Mouse (Mus musculus) lung, embryonic 16.5 days (tissue): ENCODE data around the gene Pnmal1. TPM values are rescaled to one million over a fixed set of nuclear protein-coding genes. Genes with fewer than 3 reads are reported as not detected.

Experiments used
- ATAC-seq: fragments of 200-750 bp; cut with Nextera tagmentation; 2 replicates; pipeline ENCODE4 v1.8.0; 2017; ENCODE audit warnings: low read depth, mild to moderate bottlenecking, moderate library complexity
- H3K27ac ChIP-seq: fragments of 300-500 bp; sonication (generic); 2 replicates; pipeline ENCODE4 v1.5.1; 2014; ENCODE audit warnings: mild to moderate bottlenecking, control low read depth, low read length
- H3K27me3 ChIP-seq: fragments of 300-500 bp; sonication (generic); 2 replicates; pipeline ENCODE4 v1.6.1; 2014; ENCODE audit warnings: low read depth, low read length, mixed read lengths; ENCODE audit not compliant: control insufficient read depth, insufficient read depth
- H3K36me3 ChIP-seq: fragments of 300-500 bp; sonication (generic); 2 replicates; pipeline ENCODE4 v1.6.1; 2014; ENCODE audit warnings: low read length; ENCODE audit not compliant: control insufficient read depth, insufficient read depth
- H3K4me1 ChIP-seq: fragments of 300-500 bp; sonication (generic); replicated peaks from 2 replicates; pipeline ENCODE4 v1.6.1; 2014; ENCODE audit warnings: low read length, mixed read lengths; ENCODE audit not compliant: control insufficient read depth, insufficient read depth
- H3K4me2 ChIP-seq: fragments of 300-500 bp; sonication (generic); 2 replicates; pipeline ENCODE4 v1.6.1; 2014; ENCODE audit warnings: low read depth, low read length, control low read depth
- H3K4me3 ChIP-seq: fragments of 300-500 bp; sonication (generic); 2 replicates; pipeline ENCODE4 v1.5.1; 2014; ENCODE audit warnings: mild to moderate bottlenecking, low read length, control low read depth
- H3K9ac ChIP-seq: fragments of 300-500 bp; sonication (generic); 2 replicates; pipeline ENCODE4 v1.6.1; 2014; ENCODE audit warnings: low read length, control low read depth
- H3K9me3 ChIP-seq: fragments of 300-500 bp; sonication (generic); 2 replicates; pipeline ENCODE4 v1.6.1; 2016; ENCODE audit warnings: low read length; ENCODE audit not compliant: control insufficient read depth
- WGBS: fragments of 180-500 bp; shearing (Covaris S2); extraction: QIAGEN DNeasy Blood & Tissue Kit; methylation state at CpG from one replicate; pipeline ENCODE4 v1.1.7; 2014; 5-methylcytosine and 5-hydroxymethylcytosine counted together
- polyA plus RNA-seq: library from polyadenylated mRNA; unstranded; fragments of >200 nt; fragmentation: Nextera tagmentation; extraction: Ambion mirVana; gene quantifications from 2 replicates; pipeline ENCODE4 v1.2.1, GENCODE M21; 2015

Gene Pnmal1
- polyA plus RNA-seq, 1 experiment from 2014 or later, result 0.20 TPM

DNA sequence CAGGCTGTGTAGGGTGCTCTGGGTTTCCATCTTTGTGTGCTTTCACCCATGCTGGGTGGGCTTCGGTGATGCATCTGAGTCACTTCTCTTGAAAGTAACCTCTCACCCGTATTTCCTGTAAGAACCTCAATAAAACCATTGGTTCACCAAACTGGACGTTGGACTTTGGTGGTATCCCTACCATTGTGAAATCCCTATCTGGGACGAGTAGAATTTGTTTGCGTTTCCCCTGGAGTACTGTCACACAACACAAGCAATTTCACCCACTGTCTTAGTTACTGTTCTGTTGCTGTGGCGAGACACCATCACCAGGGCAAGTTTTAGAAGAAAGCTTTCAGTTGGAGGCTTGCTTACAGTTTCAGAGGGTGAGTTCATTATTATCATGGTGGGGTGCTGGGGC lies 8.9 kb downstream of the Pnmal1 start:
- Histone ChIP-seq H3K27me3 (no peaks in the 10 kb centered on the region), H3K27ac (no peak overlapping the region), H3K36me3 (no peaks in the 10 kb centered on the region), H3K4me3 (no peak overlapping the region), H3K9me3 (0 out of 2 replicates have a peak, but pooled peaks cover 3% of the 10 kb centered on the region), H3K4me2 (no peak overlapping the region), H3K4me1 (no peaks in the 10 kb centered on the region), H3K9ac (no peak overlapping the region)
- ATAC-seq, result no peak
- 88% methylated on average over 6 of the region's 6 CpGs for WGBS

DNA sequence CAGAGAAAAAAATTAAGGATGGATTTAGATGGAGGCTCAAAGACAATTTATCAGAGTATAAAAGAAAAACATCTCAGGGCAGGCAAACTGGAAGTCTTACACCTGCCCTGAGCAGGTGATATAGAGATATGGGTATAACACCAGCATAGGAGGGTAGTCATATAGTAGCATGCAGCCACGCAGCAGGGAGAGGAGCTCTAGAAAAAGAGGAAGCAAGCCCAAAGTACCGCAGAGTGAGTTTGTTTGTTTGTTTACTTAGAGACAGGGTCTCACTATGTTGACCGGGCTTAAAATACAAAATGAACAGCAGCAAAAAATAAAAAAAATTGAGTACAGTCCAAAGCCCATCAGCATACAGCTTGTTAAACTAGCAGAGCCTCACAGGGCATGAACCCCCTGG lies 11.7 kb downstream of the Pnmal1 start:
- no peak for ATAC-seq
- Histone ChIP-seq H3K4me3 (no peak overlapping the region), H3K9ac (no peak overlapping the region), H3K36me3 (no peaks in the 10 kb centered on the region), H3K27ac (no peak overlapping the region), H3K4me2 (no peak overlapping the region), H3K4me1 (no peaks in the 10 kb centered on the region; the same call in 1 of the 2 replicates), H3K9me3 (0 out of 2 replicates have a peak, but pooled peaks cover 3% of the 10 kb centered on the region), H3K27me3 (no peaks in the 10 kb centered on the region)
- 58% methylated on average over 3 of the region's 3 CpGs for WGBS

DNA sequence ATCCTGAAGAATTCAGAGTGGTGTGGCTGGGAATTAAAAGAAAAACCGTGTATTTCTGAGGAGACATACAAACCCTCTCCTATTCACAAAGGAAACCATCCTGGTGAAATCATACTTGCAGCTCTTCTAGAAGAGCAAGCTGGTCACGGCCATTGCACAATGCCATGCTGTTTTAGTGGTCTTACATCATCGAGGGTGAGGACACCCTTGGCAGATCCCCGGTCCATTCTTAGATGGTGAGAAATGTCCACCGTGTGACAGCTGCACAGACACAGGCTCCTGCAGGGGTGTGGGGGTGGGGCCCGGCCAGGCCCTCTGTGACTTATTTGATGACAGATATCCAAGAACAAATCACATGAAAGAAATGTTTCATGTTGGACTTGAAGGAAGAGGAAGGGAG lies 14.5 kb downstream of the Pnmal1 start:
- ATAC-seq, result peak; percentile 93
- H3K9me3 ChIP-seq, result no peaks in the 10 kb centered on the region
- no peaks in the 10 kb centered on the region; the same call in 1 of the 2 replicates for H3K4me1 ChIP-seq
- no peak overlapping the region for H3K4me2 ChIP-seq
- no peak overlapping the region for H3K4me3 ChIP-seq
- 38% methylated on average over 6 of the region's 6 CpGs for WGBS
- no peaks in the 10 kb centered on the region for H3K36me3 ChIP-seq
- no peaks in the 10 kb centered on the region for H3K27me3 ChIP-seq
- H3K9ac ChIP-seq, result no peak overlapping the region
- H3K27ac ChIP-seq, result peak overlapping the region; percentile 34

DNA sequence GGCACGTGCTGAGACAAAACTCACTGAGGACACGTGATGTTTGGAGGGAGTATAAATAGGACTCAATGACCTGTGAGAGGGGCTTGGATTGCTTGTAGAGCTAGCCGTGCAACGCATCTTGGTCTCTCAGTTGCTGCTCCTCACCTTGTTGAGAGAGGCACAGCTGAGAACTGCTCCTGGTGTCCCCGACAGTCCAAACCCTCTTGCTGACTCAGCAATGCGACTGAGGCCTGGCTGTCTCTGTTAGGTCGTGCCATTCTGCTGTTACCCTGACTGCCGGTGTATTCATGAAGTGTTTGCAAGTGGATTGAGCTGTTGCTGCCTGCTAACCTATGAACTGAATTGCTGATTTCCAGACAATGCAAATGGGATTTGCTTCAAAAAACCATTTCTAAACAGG lies 16.8 kb downstream of the Pnmal1 start:
- 38% methylated on average over 8 of the region's 8 CpGs for WGBS
- Histone ChIP-seq H3K27me3 (no peaks in the 10 kb centered on the region), H3K9me3 (no peaks in the 10 kb centered on the region), H3K4me1 (peaks cover 4% of the 10 kb centered on the region), H3K27ac (no peak overlapping the region), H3K36me3 (no peaks in the 10 kb centered on the region), H3K4me2 (no peak overlapping the region), H3K9ac (no peak overlapping the region), H3K4me3 (no peak overlapping the region)
- ATAC-seq, result no peak

DNA sequence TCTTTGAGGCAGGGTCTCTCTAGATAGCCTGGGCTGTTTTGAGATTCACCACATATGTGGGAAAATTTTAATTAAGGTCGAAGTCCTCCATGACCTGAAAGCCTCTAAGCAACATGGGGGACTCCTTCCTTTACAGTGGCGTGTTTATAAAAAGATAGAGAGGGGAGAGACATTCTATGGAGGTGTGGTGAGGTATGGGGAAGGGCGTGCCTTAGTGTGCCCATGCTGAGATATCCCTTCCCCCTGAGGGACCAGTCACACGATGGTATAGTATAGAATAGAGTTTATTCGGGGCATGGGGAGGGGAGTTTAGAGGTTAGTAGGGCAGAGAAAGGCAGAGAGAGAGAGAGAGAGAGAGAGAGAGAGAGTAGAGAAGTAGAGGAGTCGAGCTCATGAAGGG lies 18.7 kb downstream of the Pnmal1 start:
- Histone ChIP-seq H3K27me3 (no peaks in the 10 kb centered on the region), H3K4me2 (no peak overlapping the region), H3K27ac (no peak overlapping the region), H3K9me3 (no peaks in the 10 kb centered on the region), H3K4me1 (peaks cover 4% of the 10 kb centered on the region), H3K4me3 (no peak overlapping the region), H3K9ac (no peak overlapping the region), H3K36me3 (no peaks in the 10 kb centered on the region)
- no peak for ATAC-seq
- WGBS, result 76% methylated on average over 6 of the region's 6 CpGs

DNA sequence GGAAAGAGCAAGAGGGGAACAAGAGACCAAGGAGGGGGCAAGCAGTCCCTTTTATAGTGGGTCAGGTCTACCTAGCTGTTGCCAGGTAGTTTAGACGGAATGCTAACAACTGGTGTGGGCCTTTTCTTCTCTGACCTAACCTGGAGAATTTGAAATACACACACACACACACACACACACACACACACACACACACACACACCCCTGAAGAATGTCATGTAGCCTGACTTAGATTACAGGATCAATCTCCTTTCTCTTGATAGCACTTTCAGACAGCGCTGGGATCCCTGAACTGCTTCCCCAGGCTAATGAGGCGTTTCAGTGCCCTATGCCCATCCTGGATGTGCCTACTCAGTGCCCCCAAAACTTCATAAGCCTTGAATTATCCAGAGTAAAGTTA lies 19.1 kb downstream of the Pnmal1 start:
- Histone ChIP-seq H3K36me3 (no peaks in the 10 kb centered on the region), H3K4me2 (no peak overlapping the region), H3K27ac (no peak overlapping the region), H3K9ac (no peak overlapping the region), H3K4me3 (no peak overlapping the region), H3K4me1 (peaks cover 4% of the 10 kb centered on the region), H3K9me3 (no peaks in the 10 kb centered on the region), H3K27me3 (no peaks in the 10 kb centered on the region)
- 88% methylated on average over 3 of the region's 3 CpGs for WGBS
- no peak for ATAC-seq

DNA sequence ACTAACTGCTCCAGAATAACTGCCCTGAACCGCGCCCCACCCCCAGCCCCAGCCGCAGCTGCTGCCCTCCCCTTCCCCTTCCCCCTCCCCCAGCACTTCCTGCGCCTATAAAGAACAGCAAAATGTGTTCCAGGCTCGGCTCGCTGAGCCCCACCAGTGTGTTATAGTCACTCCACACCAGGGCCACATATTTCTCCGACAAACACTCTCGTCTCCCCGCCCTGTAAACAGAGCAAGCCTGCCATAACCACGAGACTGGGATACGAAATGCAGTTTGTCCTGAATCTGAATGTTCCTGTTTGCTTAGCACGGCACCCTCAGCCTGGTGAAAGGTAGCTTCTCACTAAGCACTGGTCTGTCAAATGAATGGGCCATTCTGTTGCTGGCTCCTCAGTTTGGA lies 20.9 kb downstream of the Pnmal1 start:
- peak overlapping the region; percentile 12; the same call in 1 of the 2 replicates for H3K9ac ChIP-seq
- peaks cover 4% of the 10 kb centered on the region for H3K4me1 ChIP-seq
- ATAC-seq, result peak; percentile 84
- peak overlapping the region; percentile 56 for H3K27ac ChIP-seq
- peak overlapping the region; percentile 48 for H3K4me2 ChIP-seq
- no peaks in the 10 kb centered on the region for H3K9me3 ChIP-seq
- H3K4me3 ChIP-seq, result peak overlapping the region; percentile 25
- H3K27me3 ChIP-seq, result no peaks in the 10 kb centered on the region
- H3K36me3 ChIP-seq, result no peaks in the 10 kb centered on the region
- WGBS, result 2% methylated on average over 12 of the region's 12 CpGs

DNA sequence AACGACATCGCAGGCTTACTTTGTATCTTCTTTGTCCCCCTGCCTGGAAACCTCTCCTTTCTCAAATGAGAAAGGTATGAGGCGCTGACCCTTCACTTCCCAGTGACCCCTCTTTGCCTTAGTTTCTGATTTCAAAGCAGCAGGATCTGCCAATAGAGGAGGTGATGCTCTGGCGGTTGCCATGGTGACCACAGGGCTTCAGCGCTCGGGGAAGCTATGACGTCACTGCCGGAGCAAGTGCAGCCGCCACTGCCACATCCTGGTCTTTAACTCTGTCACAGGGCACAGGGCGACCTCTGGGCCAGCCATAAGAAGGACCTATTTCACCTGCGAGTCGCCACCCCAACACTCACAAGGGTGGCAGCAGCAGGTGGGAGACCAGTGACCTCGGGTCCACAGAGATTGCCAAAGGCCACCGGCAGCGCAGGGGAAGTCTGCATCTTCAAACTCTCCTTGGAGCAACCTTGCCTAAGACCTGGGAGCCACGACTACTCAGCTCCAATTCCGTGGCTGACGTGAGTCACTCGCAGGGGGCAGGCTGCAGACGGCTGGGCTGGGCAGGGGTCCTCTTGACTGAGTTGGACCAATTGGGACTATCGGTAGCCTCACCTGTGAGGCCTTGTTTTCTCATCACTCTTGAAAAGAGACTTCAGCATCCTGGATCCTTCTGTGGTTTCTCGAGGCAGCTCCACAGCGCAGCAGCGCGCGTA lies 23.5 kb downstream of the Pnmal1 start, which contains the start of gene Gm42372:
TSS of gene Gm42372 (plus strand) at position 228 of the 710 bp plus-strand sequence.
- Histone ChIP-seq H3K9me3 (no peaks in the 10 kb centered on the region), H3K9ac (no peak within 1 kb of the TSS), H3K36me3 (no peaks in the 10 kb centered on the region), H3K4me2 (no peak within 1 kb of the TSS), H3K4me1 (peaks cover 4% of the 10 kb centered on the region), H3K27me3 (no peaks in the 10 kb centered on the region), H3K4me3 (no peak within 1 kb of the TSS), H3K27ac (no peak within 1 kb of the TSS)
- 26% methylated on average over 26 of the region's 26 CpGs for WGBS
- ATAC-seq, result no peak

DNA sequence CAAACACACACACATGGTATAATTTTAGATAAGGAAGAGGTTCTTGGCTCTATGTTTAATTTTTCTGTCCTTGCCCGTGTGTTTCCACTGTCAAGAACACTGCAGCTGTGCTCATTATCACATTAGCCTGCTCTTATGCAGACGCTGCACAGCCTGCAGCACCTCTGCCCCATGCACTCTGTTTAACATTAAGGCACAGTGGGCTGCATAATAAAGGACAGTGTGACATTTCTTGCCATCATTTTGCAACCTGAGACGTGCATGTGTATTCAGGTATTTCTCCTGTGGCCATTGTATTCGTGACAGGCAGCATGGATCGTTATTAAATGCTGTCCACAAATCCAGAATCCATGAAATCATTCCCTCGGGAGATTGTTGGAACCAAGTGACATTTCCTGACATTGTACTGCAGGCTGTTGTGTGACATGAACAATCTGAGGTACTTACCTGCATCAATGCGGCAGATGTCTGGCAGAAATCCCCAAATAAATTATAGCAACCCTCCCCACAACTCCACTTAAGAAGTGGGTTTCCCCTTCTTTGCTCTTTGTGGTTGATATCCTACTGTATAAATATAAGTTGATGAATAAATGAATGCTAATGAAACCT lies 28.2 kb downstream of the Pnmal1 start:
- 42% methylated on average over 7 of the region's 7 CpGs for WGBS
- no peak for ATAC-seq

More for the DNA sequence above, 28.2 kb downstream of the Pnmal1 start:
- no peaks in the 10 kb centered on the region for H3K27me3 ChIP-seq
- peak overlapping the region; percentile 15; the same call in 1 of the 2 replicates for H3K27ac ChIP-seq
- H3K4me1 ChIP-seq, result peaks cover 22% of the 10 kb centered on the region
- no peaks in the 10 kb centered on the region for H3K9me3 ChIP-seq
- H3K4me2 ChIP-seq, result no peak overlapping the region
- no peak overlapping the region for H3K9ac ChIP-seq
- no peak overlapping the region for H3K4me3 ChIP-seq
- no peaks in the 10 kb centered on the region for H3K36me3 ChIP-seq
